Mouse (Mus musculus) CH12.LX (cell line): ENCODE results near the gene Gorasp1. TPM values are rescaled to one million over a fixed set of nuclear protein-coding genes. Genes with fewer than 3 reads are reported as not detected.

Experiments used
- DNase-seq: peaks from one replicate; pipeline ENCODE4 v3.0.0-alpha.2; 2013; ENCODE audit errors: extremely low read depth
- H3K27ac ChIP-seq: 2 replicates; pipeline ENCODE4 v1.5.1; 2012; ENCODE audit warnings: low read depth, mild to moderate bottlenecking, control low read depth, moderate library complexity; ENCODE audit not compliant: insufficient read depth
- H3K27me3 ChIP-seq: replicated peaks from 2 replicates; pipeline ENCODE3; 2012; ENCODE audit warnings: inconsistent platforms
- H3K36me3 ChIP-seq, 2 experiments: replicated peaks in 1 of 2; 2 replicates each; pipeline versions ENCODE3 to v1.6.1; 2012; ENCODE audit warnings: inconsistent platforms in 1 of 2, low read length in 1 of 2, mild to moderate bottlenecking in 1 of 2, mixed read lengths in 1 of 2, moderate library complexity in 1 of 2; ENCODE audit not compliant: control insufficient read depth in 1 of 2, insufficient read depth in 1 of 2
- H3K4me1 ChIP-seq, 2 experiments: 2 replicates each; pipeline ENCODE4 v1.6.1; 2012; ENCODE audit warnings: inconsistent platforms in 1 of 2, moderate library complexity in 1 of 2; ENCODE audit not compliant: insufficient read depth in 2 of 2, control insufficient read depth in 1 of 2
- H3K4me2 ChIP-seq: 2 replicates; pipeline ENCODE4 v1.6.1; 2012; ENCODE audit warnings: low read depth, mild to moderate bottlenecking, control low read depth; ENCODE audit not compliant: poor library complexity, insufficient read depth, severe bottlenecking
- H3K4me3 ChIP-seq, 3 experiments: fragments of 150-350 bp in 1 of 3; sonication (generic) in 1 of 3; replicated peaks in 1 of 3; 2 replicates each; pipeline versions ENCODE3 to v1.5.1; 2011 to 2012; ENCODE audit warnings: low read depth in 2 of 3, low read length in 2 of 3, mild to moderate bottlenecking in 2 of 3, moderate library complexity in 2 of 3, control low read depth in 1 of 3, improper control_type of control experiment in 1 of 3, inconsistent platforms in 1 of 3, mixed read lengths in 1 of 3; ENCODE audit not compliant: poor library complexity in 1 of 3
- H3K79me2 ChIP-seq: replicated peaks from 2 replicates; pipeline ENCODE4 v1.6.1; 2012; ENCODE audit warnings: mild to moderate bottlenecking, moderate library complexity; ENCODE audit not compliant: control insufficient read depth, poor library complexity, insufficient read depth, severe bottlenecking; ENCODE audit errors: extremely low read depth
- H3K9ac ChIP-seq: 2 replicates; pipeline ENCODE4 v1.6.1; 2012; ENCODE audit warnings: low read depth, mild to moderate bottlenecking, control low read depth, moderate library complexity; ENCODE audit not compliant: insufficient read depth
- H3K9me3 ChIP-seq: replicated peaks from 2 replicates; pipeline ENCODE3; 2012; ENCODE audit warnings: low read length, inconsistent platforms, mixed read lengths
- BHLHE40 ChIP-seq: IDR thresholded peaks from 2 replicates; pipeline ENCODE4 v1.6.1; 2011; ENCODE audit warnings: mild to moderate bottlenecking, low read depth, low read length, improper control_type of control experiment
- CHD1 ChIP-seq: IDR thresholded peaks from 2 replicates; pipeline ENCODE4 v1.6.1; 2012; ENCODE audit warnings: low read depth, low read length, improper control_type of control experiment, inconsistent platforms
- CHD2 ChIP-seq: IDR thresholded peaks from 2 replicates; pipeline ENCODE4 v1.6.1; 2011; ENCODE audit warnings: low read length, improper control_type of control experiment
- CTCF ChIP-seq, 2 experiments: IDR thresholded peaks in 1 of 2; conservative IDR thresholded peaks in 1 of 2; 2 replicates each; pipeline ENCODE4 v1.5.1; 2011 to 2012; ENCODE audit warnings: low read depth in 2 of 2, low read length in 2 of 2, improper control_type of control experiment in 1 of 2, inconsistent platforms in 1 of 2, mild to moderate bottlenecking in 1 of 2, moderate library complexity in 1 of 2
- E2F4 ChIP-seq: IDR thresholded peaks from 2 replicates; pipeline ENCODE4 v1.6.1; 2011; ENCODE audit warnings: low read depth, low read length, improper control_type of control experiment; ENCODE audit not compliant: insufficient replicate concordance
- ELF1 ChIP-seq: IDR thresholded peaks from 2 replicates; pipeline ENCODE4 v1.6.1; 2014; ENCODE audit warnings: low read depth, mild to moderate bottlenecking, inconsistent platforms, low read length, improper control_type of control experiment
- EP300 ChIP-seq: IDR thresholded peaks from 2 replicates; pipeline ENCODE4 v1.6.1; 2011; ENCODE audit warnings: low read length, improper control_type of control experiment
- ETS1 ChIP-seq: conservative IDR thresholded peaks from 2 replicates; pipeline ENCODE4 v1.6.1; 2012; ENCODE audit warnings: low read depth, mild to moderate bottlenecking, inconsistent platforms, low read length, improper control_type of control experiment, moderate library complexity
- GABPA ChIP-seq: IDR thresholded peaks from 2 replicates; pipeline ENCODE4 v1.6.1; 2012; ENCODE audit warnings: low read depth, low read length, improper control_type of control experiment, inconsistent platforms; ENCODE audit not compliant: insufficient replicate concordance
- HCFC1 ChIP-seq: IDR thresholded peaks from 2 replicates; pipeline ENCODE4 v1.6.1; 2012; ENCODE audit warnings: low read depth, mild to moderate bottlenecking, inconsistent platforms, low read length, improper control_type of control experiment
- IRF4 ChIP-seq: IDR thresholded peaks from 2 replicates; pipeline ENCODE4 v1.6.1; 2014; ENCODE audit warnings: low read depth, mild to moderate bottlenecking, inconsistent platforms, low read length, improper control_type of control experiment
- JUN ChIP-seq: IDR thresholded peaks from 2 replicates; pipeline ENCODE4 v1.6.1; 2011; ENCODE audit warnings: low read depth, mild to moderate bottlenecking, low read length, improper control_type of control experiment, moderate library complexity; ENCODE audit not compliant: insufficient read depth
- JUND ChIP-seq: conservative IDR thresholded peaks from 2 replicates; pipeline ENCODE4 v1.6.1; 2011; ENCODE audit warnings: low read depth, low read length, improper control_type of control experiment
- KAT2A ChIP-seq: IDR thresholded peaks from 2 replicates; pipeline ENCODE4 v1.6.1; 2012; ENCODE audit warnings: low read length, improper control_type of control experiment, inconsistent platforms; ENCODE audit not compliant: insufficient replicate concordance
- MAFK ChIP-seq: IDR thresholded peaks from 2 replicates; pipeline ENCODE4 v1.6.1; 2011; ENCODE audit warnings: low read length, improper control_type of control experiment; ENCODE audit not compliant: insufficient replicate concordance
- MAX ChIP-seq: IDR thresholded peaks from 2 replicates; pipeline ENCODE4 v1.6.1; 2011; ENCODE audit warnings: low read length, improper control_type of control experiment
- MAZ ChIP-seq: IDR thresholded peaks from 2 replicates; pipeline ENCODE4 v1.6.1; 2012; ENCODE audit warnings: low read depth, mild to moderate bottlenecking, inconsistent platforms, low read length, improper control_type of control experiment, moderate library complexity
- MEF2A ChIP-seq: IDR thresholded peaks from 2 replicates; pipeline ENCODE4 v1.6.1; 2014; ENCODE audit warnings: low read depth, mild to moderate bottlenecking, inconsistent platforms, low read length, improper control_type of control experiment, borderline replicate concordance
- MXI1 ChIP-seq: IDR thresholded peaks from 2 replicates; pipeline ENCODE4 v1.6.1; 2011; ENCODE audit warnings: mild to moderate bottlenecking, low read depth, low read length, improper control_type of control experiment
- MYC ChIP-seq: IDR thresholded peaks from 2 replicates; pipeline ENCODE4 v1.6.1; 2011; ENCODE audit warnings: low read depth, mild to moderate bottlenecking, improper control_type of control experiment, low read length
- NELFE ChIP-seq: IDR thresholded peaks from 2 replicates; pipeline ENCODE4 v1.6.1; 2011; ENCODE audit warnings: low read depth, low read length, improper control_type of control experiment
- PAX5 ChIP-seq: IDR thresholded peaks from 2 replicates; pipeline ENCODE4 v1.6.1; 2012; ENCODE audit warnings: low read length, inconsistent platforms, mixed read lengths
- POLR2A ChIP-seq: IDR thresholded peaks from 2 replicates; pipeline ENCODE4 v1.6.1; 2011; ENCODE audit warnings: low read depth, mild to moderate bottlenecking, improper control_type of control experiment, low read length
- POLR2AphosphoS2 ChIP-seq: IDR thresholded peaks from 2 replicates; pipeline ENCODE4 v1.6.1; 2011; ENCODE audit warnings: low read depth, low read length, improper control_type of control experiment
- SMC3 ChIP-seq: IDR thresholded peaks from 2 replicates; pipeline ENCODE4 v1.6.1; 2011; ENCODE audit warnings: low read depth, low read length, improper control_type of control experiment
- TCF12 ChIP-seq: IDR thresholded peaks from 2 replicates; pipeline ENCODE4 v1.6.1; 2014; ENCODE audit warnings: low read depth, mild to moderate bottlenecking, inconsistent platforms, low read length, improper control_type of control experiment
- UBTF ChIP-seq: IDR thresholded peaks from 2 replicates; pipeline ENCODE4 v1.6.1; 2012; ENCODE audit warnings: low read depth, mild to moderate bottlenecking, inconsistent platforms, low read length, improper control_type of control experiment, moderate library complexity
- USF1 ChIP-seq: IDR thresholded peaks from 2 replicates; pipeline ENCODE4 v1.6.1; 2014; ENCODE audit warnings: low read depth, mild to moderate bottlenecking, inconsistent platforms, low read length, improper control_type of control experiment
- ZC3H11A ChIP-seq: IDR thresholded peaks from 2 replicates; pipeline ENCODE4 v1.6.1; 2012; ENCODE audit warnings: low read depth, mild to moderate bottlenecking, inconsistent platforms, low read length, improper control_type of control experiment
- ZMIZ1 ChIP-seq: IDR thresholded peaks from 2 replicates; pipeline ENCODE4 v1.6.1; 2012; ENCODE audit warnings: low read depth, mild to moderate bottlenecking, inconsistent platforms, low read length, improper control_type of control experiment
- ZNF384 ChIP-seq: IDR thresholded peaks from 2 replicates; pipeline ENCODE4 v1.6.1; 2012; ENCODE audit warnings: low read depth, low read length, improper control_type of control experiment, inconsistent platforms
- dilution Hi-C: fragments of 300-500 bp; cut with MboI; formaldehyde crosslinking; loops from 2 replicates; pipeline ENCODE4 v1.14.3; 2020; ENCODE audit warnings: low sequenced_read_pairs; ENCODE audit not compliant: extremely low pct_unique_long_range_greater_than_20kb, extremely low pct_ligation_motif_present
- in situ Hi-C: fragments of 300-500 bp; cut with MboI; formaldehyde crosslinking; loops from 3 replicates; pipeline ENCODE4 v1.14.3; 2019; ENCODE audit warnings: low sequenced_read_pairs, low pct_ligation_motif_present, low pct_unique_long_range_greater_than_20kb, mixed read lengths
- polyA plus RNA-seq: library from polyadenylated mRNA; unstranded; fragments of >175 nt; gene quantifications from 2 replicates; pipeline ENCODE4 v1.2.1, GENCODE M21; 2012; ENCODE audit warnings: low read depth; ENCODE audit not compliant: insufficient read length
- total RNA-seq, 2 experiments: library from RNA; depleted of rRNA; stranded (reverse); fragments of 300-350 nt in 1 of 2; fragments of >200 nt in 1 of 2; gene quantifications; 2 replicates each; pipeline ENCODE4 v1.2.3; 2012 to 2014

The Gorasp1 gene
- total and polyA plus RNA-seq, 3 experiments: 8.7 to 12.6 (median 9.2) TPM

DNA sequence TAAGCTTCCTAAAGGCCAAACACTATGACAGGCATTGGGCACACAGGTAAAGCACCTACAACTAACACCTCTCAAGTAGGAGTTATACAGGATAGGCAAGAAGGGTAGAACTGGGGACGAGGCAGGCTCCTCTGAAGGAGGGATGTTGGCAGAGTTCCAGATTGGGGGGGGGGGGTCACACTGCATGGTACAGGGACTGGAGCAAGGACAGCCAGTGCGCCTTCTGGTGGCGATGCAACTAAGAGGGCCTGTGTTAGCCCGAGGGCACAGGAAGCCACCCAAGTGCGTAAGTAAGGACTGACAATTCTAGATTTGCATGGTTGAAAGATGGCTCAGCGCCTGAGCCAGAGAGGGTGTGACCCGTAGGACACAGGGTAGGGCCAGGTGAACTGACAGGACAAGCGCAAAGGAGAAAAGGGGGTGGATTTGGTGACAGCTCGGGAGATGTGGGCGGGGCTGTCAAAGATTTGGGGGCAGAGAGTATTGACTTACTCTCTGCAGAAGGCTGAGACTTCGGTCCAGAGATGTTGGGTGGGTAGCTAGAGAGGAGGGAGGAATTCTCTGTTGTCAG lies 45.0 kb upstream of the Gorasp1 start (continued):
- TF ChIP-seq CHD1 (peak; percentile 9; the same call in 1 of the 2 replicates), MAZ (peak; percentile 93), ZC3H11A (no peak), CHD2 (no peak), USF1 (no peak), EP300 (no peak), JUND (no peak; the same call in 1 of the 2 replicates), UBTF (peak; percentile 73; the same call in 1 of the 2 replicates), ZNF384 (no peak), TCF12 (no peak; the same call in 1 of the 2 replicates), SMC3 (peak; percentile 88), MXI1 (peak; percentile 72), POLR2A (peak; percentile 3; the same call in 1 of the 2 replicates), IRF4 (peak; percentile 70), ETS1 (peak; percentile 50), MAFK (no peak), MAX (peak; percentile 57; the same call in 1 of the 2 replicates), HCFC1 (no peak; the same call in none of the 2 replicates), ZMIZ1 (0 out of 2 replicates have a peak, but pooled peaks have one; percentile 22), MYC (peak; percentile 70; the same call in 1 of the 2 replicates), BHLHE40 (peak; percentile 68), ELF1 (no peak), NELFE (0 out of 2 replicates have a peak, but pooled peaks have one; percentile 20)

GRCm38 (mm10) chr9:119981183-119982179 lies 44.1 kb upstream of the Gorasp1 start:
- Histone ChIP-seq H3K4me1 (peaks cover 17 to 54% of the 10 kb centered on the region in 2 experiments), H3K36me3 (no peaks in the 10 kb centered on the region), H3K4me3 (peak overlapping the region; percentile 71 to 79 (median 73)), H3K4me2 (peak overlapping the region; percentile 89), H3K27me3 (peaks cover 6% of the 10 kb centered on the region), H3K9ac (peak overlapping the region; percentile 83), H3K79me2 (peaks cover 28% of the 10 kb centered on the region), H3K27ac (peak overlapping the region; percentile 86), H3K9me3 (no peaks in the 10 kb centered on the region)
- peak; percentile 87 for DNase-seq
- dilution Hi-C loops (no loop called here), in situ Hi-C loops (no loop called here)
- TF ChIP-seq ETS1: peak; percentile 60; the same call in 1 of the 2 replicates
- TF ChIP-seq CTCF (conservative IDR thresholded peaks at IDR 0.05 in 1 of 2, IDR thresholded peaks at IDR 0.05 in 1 of 2; ENCODE audit: low read depth in 2 of 2, low read length in 2 of 2): no peak
- peak; percentile 15 for TF ChIP-seq MXI1
- peak; percentile 58 for TF ChIP-seq BHLHE40
- TF ChIP-seq JUND: 0 out of 2 replicates have a peak, but pooled peaks have one; percentile 19
- TF ChIP-seq KAT2A: 0 out of 2 replicates have a peak, but pooled peaks have one; percentile 41
- peak; percentile 39; the same call in 1 of the 2 replicates for TF ChIP-seq IRF4
- TF ChIP-seq CHD2: peak; percentile 99
- peak; percentile 61; the same call in 1 of the 2 replicates for TF ChIP-seq MEF2A
- 0 out of 2 replicates have a peak, but pooled peaks have one; percentile 47 for TF ChIP-seq POLR2AphosphoS2
- no peak for TF ChIP-seq PAX5
- TF ChIP-seq EP300: peak; percentile 65
- no peak for TF ChIP-seq GABPA
- peak; percentile 4; the same call in 1 of the 2 replicates for TF ChIP-seq HCFC1
- TF ChIP-seq NELFE: peak; percentile 72; the same call in 1 of the 2 replicates
- TF ChIP-seq E2F4: no peak
- TF ChIP-seq MYC: 0 out of 2 replicates have a peak, but pooled peaks have one; percentile 40
- TF ChIP-seq MAFK: no peak
- peak; percentile 68; the same call in 1 of the 2 replicates for TF ChIP-seq POLR2A
- TF ChIP-seq JUN: no peak
